Mouse (Mus musculus): ENCODE results near the gene Lsm12. TPM values are rescaled to one million over a fixed set of nuclear protein-coding genes. Genes with fewer than 3 reads are reported as not detected.

Lsm12 gene
- 90.2 and 108 TPM in 2 replicates for polyA plus RNA-seq (2015; fragmentation: Nextera tagmentation; extraction: Ambion mirVana)

- peak within 1 kb of the TSS; percentile 91 for H3K9ac ChIP-seq (replicated peaks; ENCODE audit: low read length)
- WGBS, result under 1% methylated on average over 67 of the region's 70 CpGs
- H3K27ac ChIP-seq (ENCODE audit: low read length), result peak within 1 kb of the TSS; percentile 94
Measured at GRCm38 (mm10) chr11:102184646-102185495, at the start of gene Lsm12. Lsm12 (minus strand) TSS chr11:102185296.

GRCm38 (mm10) chr11:102230006-102230741 is 45.1 kb upstream of the Lsm12 start, which contains the start of gene Hdac5:
Hdac5 (minus strand) TSS chr11:102230166.
- H3K9ac ChIP-seq (replicated peaks; ENCODE audit: low read length), result peak within 1 kb of the TSS; percentile 91
- H3K27ac ChIP-seq (ENCODE audit: low read length), result peak within 1 kb of the TSS; percentile 54; the same call in 1 of the 2 replicates
- peak within 1 kb of the TSS; percentile 89 for H3K4me2 ChIP-seq (replicated peaks; ENCODE audit: low read depth, low read length)
- H3K9me3 ChIP-seq (ENCODE audit: low read length), result no peaks in the 10 kb centered on the region
- H3K27me3 ChIP-seq (ENCODE audit: insufficient read depth, low read length), result no peaks in the 10 kb centered on the region
- peaks cover 26% of the 10 kb centered on the region for H3K4me1 ChIP-seq (ENCODE audit: insufficient read depth, low read length)
- H3K4me3 ChIP-seq (ENCODE audit: low read length), result peak within 1 kb of the TSS; percentile 82
- under 1% methylated on average over 42 of the region's 49 CpGs for WGBS
- peak; percentile 90 for ATAC-seq (ENCODE audit: low FRiP score, low TSS enrichment)
- no peaks in the 10 kb centered on the region for H3K36me3 ChIP-seq (ENCODE audit: insufficient read depth, low read length)

More at GRCm38 (mm10) chr11:102184646-102185495, at the start of gene Lsm12:
- H3K36me3 ChIP-seq (ENCODE audit: insufficient read depth, low read length), result peaks cover 10% of the 10 kb centered on the region; the same call in 1 of the 2 replicates
- no peaks in the 10 kb centered on the region for H3K27me3 ChIP-seq (ENCODE audit: insufficient read depth, low read length)
- peak within 1 kb of the TSS; percentile 89 for H3K4me2 ChIP-seq (replicated peaks; ENCODE audit: low read depth, low read length)
- ATAC-seq (ENCODE audit: low FRiP score, low TSS enrichment), result peak; percentile 83
- peaks cover 33% of the 10 kb centered on the region for H3K4me1 ChIP-seq (ENCODE audit: insufficient read depth, low read length)
- no peaks in the 10 kb centered on the region for H3K9me3 ChIP-seq (ENCODE audit: low read length)
- H3K4me3 ChIP-seq (ENCODE audit: low read length), result peak within 1 kb of the TSS; percentile 94

GRCm38 (mm10) chr11:102229331-102229953 is 44.3 kb upstream of the Lsm12 start:
- H3K27ac ChIP-seq (ENCODE audit: low read length), result peak overlapping the region; percentile 44; the same call in 1 of the 2 replicates
- no peaks in the 10 kb centered on the region for H3K27me3 ChIP-seq (ENCODE audit: insufficient read depth, low read length)
- H3K4me2 ChIP-seq (replicated peaks; ENCODE audit: low read depth, low read length), result peak overlapping the region; percentile 89
- peak; percentile 35 for ATAC-seq (ENCODE audit: low FRiP score, low TSS enrichment)
- peak overlapping the region; percentile 91 for H3K9ac ChIP-seq (replicated peaks; ENCODE audit: low read length)
- peaks cover 33% of the 10 kb centered on the region for H3K4me1 ChIP-seq (ENCODE audit: insufficient read depth, low read length)
- H3K9me3 ChIP-seq (ENCODE audit: low read length), result no peaks in the 10 kb centered on the region
- 1% methylated on average over 25 of the region's 47 CpGs for WGBS
- peak overlapping the region; percentile 82 for H3K4me3 ChIP-seq (ENCODE audit: low read length)
- no peaks in the 10 kb centered on the region for H3K36me3 ChIP-seq (ENCODE audit: insufficient read depth, low read length)

GRCm38 (mm10) chr11:102228646-102229268 is 43.7 kb upstream of the Lsm12 start:
- 9% methylated on average over 7 of the region's 7 CpGs for WGBS

GRCm38 (mm10) chr11:102228191-102228545 is 43.1 kb upstream of the Lsm12 start:
- H3K4me2 ChIP-seq (replicated peaks; ENCODE audit: low read depth, low read length), result peak overlapping the region; percentile 89
- H3K36me3 ChIP-seq (ENCODE audit: insufficient read depth, low read length), result no peaks in the 10 kb centered on the region
- no peak overlapping the region for H3K27ac ChIP-seq (ENCODE audit: low read length)
- no peak for ATAC-seq (ENCODE audit: low FRiP score, low TSS enrichment)
- peak overlapping the region; percentile 82 for H3K4me3 ChIP-seq (ENCODE audit: low read length)
- no peaks in the 10 kb centered on the region for H3K9me3 ChIP-seq (ENCODE audit: low read length)
- H3K9ac ChIP-seq (replicated peaks; ENCODE audit: low read length), result peak overlapping the region; percentile 32; the same call in 1 of the 2 replicates
- 0 out of 2 replicates have a peak, but pooled peaks cover 2% of the 10 kb centered on the region for H3K27me3 ChIP-seq (ENCODE audit: insufficient read depth, low read length)
- WGBS, result 26% methylated on average over 9 of the region's 9 CpGs
- H3K4me1 ChIP-seq (ENCODE audit: insufficient read depth, low read length), result peaks cover 39% of the 10 kb centered on the region

More at GRCm38 (mm10) chr11:102228646-102229268, 43.7 kb upstream of the Lsm12 start:
- Histone ChIP-seq H3K27ac (ENCODE audit: low read length) (no peak overlapping the region), H3K4me2 (replicated peaks; ENCODE audit: low read depth, low read length) (peak overlapping the region; percentile 89), H3K9ac (replicated peaks; ENCODE audit: low read length) (peak overlapping the region; percentile 91), H3K4me1 (ENCODE audit: insufficient read depth, low read length) (peaks cover 36% of the 10 kb centered on the region), H3K9me3 (ENCODE audit: low read length) (no peaks in the 10 kb centered on the region), H3K4me3 (ENCODE audit: low read length) (peak overlapping the region; percentile 82), H3K27me3 (ENCODE audit: insufficient read depth, low read length) (no peaks in the 10 kb centered on the region), H3K36me3 (ENCODE audit: insufficient read depth, low read length) (no peaks in the 10 kb centered on the region)
- no peak for ATAC-seq (ENCODE audit: low FRiP score, low TSS enrichment)

GRCm38 (mm10) chr11:102227270-102228190 is 42.4 kb upstream of the Lsm12 start:
- ATAC-seq (ENCODE audit: low FRiP score, low TSS enrichment), result no peak
- peak overlapping the region; percentile 32; the same call in 1 of the 2 replicates for H3K9ac ChIP-seq (replicated peaks; ENCODE audit: low read length)
- 0 out of 2 replicates have a peak, but pooled peaks cover 2% of the 10 kb centered on the region for H3K27me3 ChIP-seq (ENCODE audit: insufficient read depth, low read length)
- H3K4me1 ChIP-seq (ENCODE audit: insufficient read depth, low read length), result peaks cover 45% of the 10 kb centered on the region
- peak overlapping the region; percentile 82 for H3K4me3 ChIP-seq (ENCODE audit: low read length)
- no peaks in the 10 kb centered on the region for H3K9me3 ChIP-seq (ENCODE audit: low read length)
- H3K27ac ChIP-seq (ENCODE audit: low read length), result no peak overlapping the region
- H3K36me3 ChIP-seq (ENCODE audit: insufficient read depth, low read length), result no peaks in the 10 kb centered on the region
- H3K4me2 ChIP-seq (replicated peaks; ENCODE audit: low read depth, low read length), result peak overlapping the region; percentile 89
- WGBS, result 25% methylated on average over 12 of the region's 12 CpGs

GRCm38 (mm10) chr11:102226067-102226978 is 41.2 kb upstream of the Lsm12 start:
- 72% methylated on average over 12 of the region's 12 CpGs for WGBS
- Histone ChIP-seq H3K4me3 (ENCODE audit: low read length) (no peak overlapping the region), H3K9ac (replicated peaks; ENCODE audit: low read length) (no peak overlapping the region), H3K4me2 (replicated peaks; ENCODE audit: low read depth, low read length) (no peak overlapping the region), H3K27me3 (ENCODE audit: insufficient read depth, low read length) (0 out of 2 replicates have a peak, but pooled peaks cover 2% of the 10 kb centered on the region), H3K4me1 (ENCODE audit: insufficient read depth, low read length) (peaks cover 55% of the 10 kb centered on the region), H3K36me3 (ENCODE audit: insufficient read depth, low read length) (no peaks in the 10 kb centered on the region), H3K27ac (ENCODE audit: low read length) (no peak overlapping the region), H3K9me3 (ENCODE audit: low read length) (no peaks in the 10 kb centered on the region)
- no peak for ATAC-seq (ENCODE audit: low FRiP score, low TSS enrichment)

- Histone ChIP-seq H3K36me3 (ENCODE audit: insufficient read depth, low read length) (no peaks in the 10 kb centered on the region), H3K4me2 (replicated peaks; ENCODE audit: low read depth, low read length) (no peak overlapping the region), H3K27ac (ENCODE audit: low read length) (no peak overlapping the region), H3K9me3 (ENCODE audit: low read length) (no peaks in the 10 kb centered on the region), H3K27me3 (ENCODE audit: insufficient read depth, low read length) (0 out of 2 replicates have a peak, but pooled peaks cover 2% of the 10 kb centered on the region), H3K4me3 (ENCODE audit: low read length) (no peak overlapping the region), H3K9ac (replicated peaks; ENCODE audit: low read length) (no peak overlapping the region), H3K4me1 (ENCODE audit: insufficient read depth, low read length) (peaks cover 58% of the 10 kb centered on the region)
- 77% methylated on average over 5 of the region's 5 CpGs for WGBS
- no peak for ATAC-seq (ENCODE audit: low FRiP score, low TSS enrichment)
Measured at GRCm38 (mm10) chr11:102225221-102225620, 40.1 kb upstream of the Lsm12 start.

All from kidney, embryonic 16.5 days (tissue).